Mouse (Mus musculus) ovary, postnatal 14 days (tissue): ENCODE measurements around the gene Eml6.
"Not testable (repeated sequence)": the region's sequence is repeated elsewhere in the genome, so short reads cannot be mapped to it uniquely, and the experiment has no call there.

Experiments
- DNase-seq: peaks from one replicate; pipeline ENCODE4 v3.0.0; 2022; ENCODE audit warnings: low spot score

Gene Eml6

GRCm38 (mm10) chr11:29840606-29841227 is 185.1 kb downstream of the Eml6 start:
- DNase-seq = no peak

GRCm38 (mm10) chr11:29839781-29840180 is 186.1 kb downstream of the Eml6 start:
- DNase-seq = no peak

GRCm38 (mm10) chr11:29837066-29837465 is 188.8 kb downstream of the Eml6 start:
- no peak for DNase-seq

GRCm38 (mm10) chr11:29827729-29828128 is 198.1 kb downstream of the Eml6 start:
- DNase-seq = no peak

GRCm38 (mm10) chr11:29826001-29826400 is 199.8 kb downstream of the Eml6 start:
- no peak for DNase-seq

- DNase-seq = not testable (repeated sequence)
These were observed 200.5 kb downstream of the Eml6 start, which contains the start of gene 4931440F15Rik for GRCm38 (mm10) chr11:29825271-29825718. 4931440F15Rik (minus strand) TSS chr11:29825668.

- DNase-seq = not testable (repeated sequence)
These were observed 201.2 kb downstream of the Eml6 start for GRCm38 (mm10) chr11:29824474-29825270.

- no peak for DNase-seq
These were observed 202.7 kb downstream of the Eml6 start for GRCm38 (mm10) chr11:29823141-29823540.

- DNase-seq = no peak
These were observed 210.2 kb downstream of the Eml6 start for GRCm38 (mm10) chr11:29815670-29816069.

- no peak for DNase-seq
These were observed 210.6 kb downstream of the Eml6 start for GRCm38 (mm10) chr11:29815261-29815660.

GRCm38 (mm10) chr11:29813267-29813666 is 212.6 kb downstream of the Eml6 start:
- no peak for DNase-seq

- DNase-seq = no peak
These were observed 213.4 kb downstream of the Eml6 start for GRCm38 (mm10) chr11:29812475-29812874.

GRCm38 (mm10) chr11:29810324-29810723 is 215.5 kb downstream of the Eml6 start:
- no peak for DNase-seq

GRCm38 (mm10) chr11:29808981-29809589 is 216.7 kb downstream of the Eml6 start:
- DNase-seq = no peak

GRCm38 (mm10) chr11:29808173-29808980 is 217.5 kb downstream of the Eml6 start:
- DNase-seq = no peak

- no peak for DNase-seq
These were observed 218.5 kb downstream of the Eml6 start for GRCm38 (mm10) chr11:29807325-29807724.

GRCm38 (mm10) chr11:29801432-29802427 is 224.1 kb downstream of the Eml6 start:
- DNase-seq = no peak

- no peak for DNase-seq
These were observed 226.0 kb downstream of the Eml6 start for GRCm38 (mm10) chr11:29799839-29800238.

GRCm38 (mm10) chr11:29795106-29795505 is 230.7 kb downstream of the Eml6 start:
- DNase-seq = no peak

GRCm38 (mm10) chr11:29794475-29794874 is 231.4 kb downstream of the Eml6 start:
- DNase-seq = no peak

- no peak for DNase-seq
These were observed 235.0 kb downstream of the Eml6 start for GRCm38 (mm10) chr11:29790796-29791195.
